Mouse (Mus musculus) heart, postnatal 0 days (tissue): ENCODE results near the gene Cdc42ep2.

Experiments used
- CTCF ChIP-seq: IDR thresholded peaks from 2 replicates; pipeline ENCODE4 v1.5.1; 2016; ENCODE audit warnings: antibody characterized with exemption, control low read depth, low read depth
- EP300 ChIP-seq: IDR thresholded peaks from 2 replicates; pipeline ENCODE4 v1.6.1; 2016; ENCODE audit warnings: antibody characterized with exemption, low read depth

- TF ChIP-seq EP300 = no peak
- TF ChIP-seq CTCF = no peak
Observed at GRCm38 (mm10) chr19:5938516-5938915, 13.9 kb upstream of the Cdc42ep2 start.
